Mouse (Mus musculus): ENCODE results near the gene Dctd.
"Not testable (repeated sequence)": the region's sequence is repeated elsewhere in the genome, so short reads cannot be mapped to it uniquely, and the experiment has no call there.

Gene Dctd

GRCm38 (mm10) chr8:48146449-48146848 lies 47.6 kb downstream of the Dctd start:
- DNase-seq, result no peak

- DNase-seq, result peak; percentile 46
Observed at GRCm38 (mm10) chr8:48152062-48152738, 53.3 kb downstream of the Dctd start.

GRCm38 (mm10) chr8:48153360-48154121 lies 54.6 kb downstream of the Dctd start:
- DNase-seq, result peak; percentile 60

- DNase-seq, result no peak
Observed at GRCm38 (mm10) chr8:48157718-48158117, 58.8 kb downstream of the Dctd start.

GRCm38 (mm10) chr8:48158560-48159217 lies 59.8 kb downstream of the Dctd start:
- no peak for DNase-seq

- DNase-seq, result no peak
Observed at GRCm38 (mm10) chr8:48177406-48177805, 78.5 kb downstream of the Dctd start.

GRCm38 (mm10) chr8:48177876-48178275 lies 79.0 kb downstream of the Dctd start:
- DNase-seq, result no peak

- no peak for DNase-seq
Observed at GRCm38 (mm10) chr8:48178993-48179392, 80.1 kb downstream of the Dctd start.

- not testable (repeated sequence) for DNase-seq
Observed at GRCm38 (mm10) chr8:48180146-48180545, 81.3 kb downstream of the Dctd start.

- no peak for DNase-seq
Observed at GRCm38 (mm10) chr8:48181000-48181399, 82.1 kb downstream of the Dctd start.

- DNase-seq, result no peak
Observed at GRCm38 (mm10) chr8:48183758-48184157, 84.9 kb downstream of the Dctd start.

- DNase-seq, result no peak
Observed at GRCm38 (mm10) chr8:48188586-48188985, 89.7 kb downstream of the Dctd start.

GRCm38 (mm10) chr8:48195971-48196370 lies 97.1 kb downstream of the Dctd start:
- no peak for DNase-seq

GRCm38 (mm10) chr8:48199171-48199570 lies 100.3 kb downstream of the Dctd start:
- DNase-seq, result no peak

- DNase-seq, result no peak
Observed at GRCm38 (mm10) chr8:48202632-48203031, 103.7 kb downstream of the Dctd start.
